Mouse (Mus musculus) spleen, embryonic (tissue): ENCODE results near the gene Pknox1.
"Not testable (repeated sequence)": the region's sequence is repeated elsewhere in the genome, so short reads cannot be mapped to it uniquely, and the experiment has no call there.

Experiments
- CTCF ChIA-PET: fragments of 350-600 bp; sonication (Branson Sonifier 250); formaldehyde crosslinking; loops from one replicate; lab custom pipeline; 2022; lab: Charles Lee

The Pknox1 gene

GRCm38 (mm10) chr17:31564015-31564857, at the start of gene Pknox1:
Gene Pknox1, plus strand, starts transcription at chr17:31564734.
- CTCF ChIA-PET: no interaction called here

DNA sequence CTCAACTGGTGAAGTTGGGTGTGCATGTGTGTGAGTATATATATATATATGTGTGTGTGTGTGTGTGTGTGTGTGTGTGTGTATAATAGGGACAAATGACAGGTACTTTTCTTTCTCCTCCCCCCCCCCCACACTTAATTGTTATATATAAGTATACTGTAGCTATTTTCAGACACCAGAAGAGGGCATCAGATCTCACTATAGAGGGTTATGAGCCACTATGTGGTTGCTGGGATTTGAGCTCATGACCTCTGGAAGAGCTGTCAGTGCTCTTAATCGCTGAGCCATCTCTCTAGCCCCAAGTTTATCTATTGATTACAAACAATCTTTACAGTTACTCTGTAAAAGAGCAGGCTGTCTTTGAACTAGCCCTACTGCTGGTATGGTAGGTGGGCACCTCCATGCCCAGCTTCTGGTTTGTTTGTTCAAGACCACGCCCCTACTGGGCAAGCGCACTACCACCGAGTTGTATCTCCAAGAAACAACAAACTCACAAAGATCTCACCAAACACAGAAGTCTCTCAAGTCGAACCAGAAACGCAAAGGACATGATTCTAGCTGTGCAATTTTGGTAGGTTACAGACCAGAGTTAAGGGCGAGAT, 45.1 kb upstream of the Pknox1 start:
- CTCF ChIA-PET: interaction anchor here (0.6 to 0.7 kb wide), 2 partner anchors 12 to 696 kb away, joined by 5 to 11 read pairs; no protein-coding TSS in a partner anchor

- CTCF ChIA-PET: interaction anchor here (0.6 kb wide), 1 partner anchor 11 kb away, joined by 11 read pairs; no protein-coding TSS in a partner anchor
Measured at GRCm38 (mm10) chr17:31519946-31520838, 44.3 kb upstream of the Pknox1 start, which contains the start of the genes Wdr4 and Ndufv3. Gene Wdr4, minus strand, starts transcription at chr17:31519980. Gene Ndufv3, plus strand, starts transcription at chr17:31520115.

- CTCF ChIA-PET: no interaction called here
Measured at GRCm38 (mm10) chr17:31520895-31521294, 43.6 kb upstream of the Pknox1 start.

DNA sequence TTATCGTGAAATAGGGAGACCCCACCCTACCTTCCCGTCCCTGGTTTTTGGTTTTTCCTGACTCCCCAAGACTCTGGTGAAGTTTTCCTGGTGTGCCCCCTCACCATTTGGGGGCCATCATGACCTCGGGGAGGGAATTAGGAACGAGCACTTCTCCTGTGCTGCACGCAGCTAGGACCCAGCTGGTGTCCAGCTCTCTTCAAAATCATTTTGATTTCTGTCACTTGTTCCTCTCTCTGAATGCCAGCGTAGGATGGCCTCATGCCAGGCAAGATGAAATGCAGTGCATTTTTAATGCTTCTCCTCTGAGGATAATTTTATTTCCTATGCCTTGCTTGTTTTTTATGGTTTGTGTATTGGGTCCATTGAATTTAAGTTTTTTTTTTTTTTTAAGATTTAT, 42.6 kb upstream of the Pknox1 start:
- CTCF ChIA-PET: interaction anchor here (0.7 kb wide), 3 partner anchors 8 to 210 kb away, joined by 3 to 6 read pairs (median 5); no protein-coding TSS in a partner anchor

DNA sequence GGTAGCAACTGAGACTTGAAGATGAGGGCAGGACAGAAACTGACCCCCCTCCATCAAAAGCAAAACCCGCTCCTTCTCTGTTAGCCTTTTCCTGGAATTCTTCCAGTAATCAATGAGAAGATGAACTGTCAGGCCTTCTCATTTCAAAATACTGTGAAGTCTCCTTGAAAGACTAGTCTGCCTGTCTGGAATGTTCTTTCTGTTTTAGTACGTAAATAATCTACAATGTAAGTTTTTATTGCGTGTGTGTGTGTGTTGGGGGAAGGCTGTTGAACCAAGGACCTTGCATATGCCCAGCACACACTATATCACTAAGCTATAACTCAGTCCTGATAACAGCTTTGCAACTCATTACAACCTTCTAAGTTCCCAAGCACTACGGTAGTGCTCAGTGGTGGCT, 39.4 kb upstream of the Pknox1 start:
- CTCF ChIA-PET: no interaction called here

DNA sequence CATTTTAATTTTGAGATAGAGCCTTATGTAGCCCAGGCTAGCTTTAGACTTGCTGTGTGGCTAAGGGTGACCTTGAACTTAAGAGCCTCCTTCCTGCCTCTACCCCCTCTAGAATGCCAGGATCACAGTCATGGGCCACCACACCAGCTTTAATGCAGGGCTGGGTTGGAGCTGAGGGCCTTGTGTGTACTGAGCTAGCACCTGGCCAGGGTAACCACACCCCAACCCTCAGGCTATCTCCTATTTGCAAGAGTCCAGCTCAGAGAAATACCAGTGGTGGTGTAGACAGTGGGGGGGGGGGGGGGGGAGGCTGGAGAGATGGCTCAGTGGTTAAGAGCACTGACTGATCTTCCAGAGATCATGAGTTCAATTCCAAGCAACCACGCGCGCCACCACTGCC, 38.7 kb upstream of the Pknox1 start:
- CTCF ChIA-PET: interaction anchor here (0.8 kb wide), 1 partner anchor 17 kb away, joined by 8 read pairs; no protein-coding TSS in a partner anchor

DNA sequence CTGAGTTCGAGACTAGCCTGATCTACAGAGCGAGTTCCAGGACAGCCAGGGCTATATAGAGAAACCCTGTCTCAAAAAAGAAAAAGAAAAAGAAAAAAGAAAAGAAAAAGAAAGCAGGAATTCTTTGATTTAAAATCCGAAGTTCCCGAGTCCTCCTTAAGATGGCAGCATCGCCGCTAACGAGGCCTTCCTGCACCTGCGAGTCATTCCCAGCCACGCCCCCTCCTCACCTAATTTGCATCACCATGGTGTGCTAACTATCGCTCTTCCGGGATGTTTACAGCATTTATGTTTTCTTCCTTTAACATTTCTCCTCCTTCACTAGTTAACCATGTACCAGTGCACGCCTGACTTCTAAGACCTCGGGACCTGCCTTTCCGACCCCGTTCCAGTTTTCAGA, 35.2 kb upstream of the Pknox1 start:
- CTCF ChIA-PET: no interaction called here

DNA sequence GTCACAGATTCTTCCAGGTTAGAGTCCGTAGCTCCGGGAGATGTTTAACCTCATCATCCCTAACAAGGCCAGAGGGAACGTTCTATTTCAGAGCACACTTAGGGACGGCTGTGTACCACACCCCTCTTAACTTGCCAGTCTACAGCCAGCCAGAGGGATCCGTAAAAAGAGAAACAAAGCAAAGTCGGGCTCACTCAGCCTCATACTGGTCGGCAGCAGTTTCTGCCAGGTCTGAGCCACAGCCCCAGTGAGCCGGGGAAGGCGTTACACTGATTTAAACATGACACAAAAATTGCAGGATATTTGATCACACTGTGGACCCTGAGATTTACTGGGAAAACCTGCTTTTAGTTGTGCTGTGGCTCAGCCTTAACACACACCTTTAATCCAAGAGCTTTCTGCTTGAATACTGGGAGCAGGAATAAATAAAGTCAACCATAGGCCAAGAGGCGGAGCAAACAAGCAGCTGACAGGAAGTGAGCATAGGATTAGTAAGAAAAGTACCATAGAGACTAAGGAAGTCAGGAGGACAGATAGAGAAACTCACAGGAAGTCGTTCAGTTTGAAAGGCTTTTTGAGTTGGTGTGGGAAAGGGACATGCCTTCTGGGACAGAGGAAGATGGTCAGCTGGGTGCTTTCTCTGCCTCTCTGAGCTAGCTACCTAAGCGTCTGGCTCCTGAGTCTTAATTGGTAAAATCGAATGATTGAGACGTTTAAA, 32.9 kb upstream of the Pknox1 start:
- CTCF ChIA-PET: interaction anchor here (0.6 to 0.7 kb wide), 2 partner anchors 12 to 581 kb away, joined by 3 to 11 read pairs; partner anchors contain the start of gene Wdr4

DNA sequence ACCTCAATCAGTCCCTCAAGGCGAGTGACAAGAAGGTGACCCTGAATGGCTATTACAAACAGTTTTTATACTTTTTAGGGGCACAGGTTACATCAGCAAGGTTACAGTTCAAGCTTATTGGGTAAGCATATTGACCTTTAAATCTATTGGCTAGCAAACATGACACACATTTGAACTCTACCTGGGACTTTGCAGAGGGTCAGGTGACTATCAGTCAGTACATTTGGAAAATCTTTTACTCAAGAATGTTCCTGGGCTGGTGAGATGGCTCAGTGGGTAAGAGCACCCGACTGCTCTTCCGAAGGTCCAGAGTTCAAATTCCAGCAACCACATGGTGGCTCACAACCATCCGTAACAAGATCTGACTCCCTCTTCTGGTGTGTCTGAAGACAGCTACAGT, 32.2 kb upstream of the Pknox1 start:
- CTCF ChIA-PET: not testable (repeated sequence)

DNA sequence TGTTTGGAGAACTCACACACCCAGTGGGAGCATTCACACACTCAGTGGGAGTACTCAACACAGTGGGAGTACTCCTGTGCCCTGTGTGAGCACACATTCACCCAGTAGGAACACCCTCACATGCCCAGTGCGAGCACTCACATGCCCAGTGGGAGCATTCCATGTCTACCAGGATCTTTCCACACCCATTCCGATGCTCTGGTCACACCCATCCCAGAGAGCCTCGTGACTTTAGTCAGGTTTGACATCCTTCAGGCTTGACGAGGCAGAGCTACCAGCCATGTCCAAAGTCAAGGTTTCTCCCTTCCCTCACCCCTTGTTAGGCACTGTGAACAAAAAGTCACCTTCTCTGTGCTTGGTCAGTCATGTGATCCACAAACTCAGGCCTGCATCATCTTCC, 29.2 kb upstream of the Pknox1 start:
- CTCF ChIA-PET: interaction anchor here (0.5 kb wide), 1 partner anchor 1897 kb away, joined by 3 read pairs; no protein-coding TSS in a partner anchor

DNA sequence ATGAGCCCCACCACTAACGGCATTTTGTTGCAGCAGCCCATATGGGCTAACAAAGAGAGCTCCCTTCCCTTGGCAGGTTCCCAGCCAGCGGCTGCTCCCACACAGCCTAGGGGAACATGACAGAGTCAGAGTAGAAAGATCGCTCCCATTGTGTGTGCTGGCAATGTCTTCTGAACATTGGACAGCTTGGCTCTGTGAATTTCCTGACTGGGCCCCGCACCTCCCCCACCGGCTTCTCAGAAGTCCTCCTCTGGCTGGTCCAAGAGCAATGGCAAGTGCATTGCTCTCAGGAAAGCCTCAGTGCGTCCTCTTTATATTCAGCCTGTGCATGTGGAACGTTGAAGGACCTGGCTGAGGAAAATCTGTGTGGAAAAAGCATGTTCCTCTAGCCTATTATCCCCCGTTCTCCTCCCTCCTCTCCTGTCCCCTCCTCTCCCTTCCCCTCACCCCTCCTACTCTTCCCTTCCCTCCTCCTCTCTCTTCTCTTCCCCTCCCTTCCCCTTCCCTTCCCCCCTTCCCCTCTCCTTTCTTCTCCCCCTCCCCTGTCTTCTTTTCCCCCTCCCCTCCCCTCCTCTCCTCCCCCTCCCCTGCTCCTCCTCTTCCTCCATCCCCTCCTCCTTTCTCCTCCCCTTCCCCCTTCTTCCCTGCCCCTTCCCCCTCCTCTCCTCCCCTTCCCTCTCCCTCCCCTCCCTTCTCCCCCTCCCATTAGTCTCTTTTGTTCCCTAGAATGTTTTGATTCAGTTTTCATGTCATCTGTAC, 28.5 kb upstream of the Pknox1 start:
- CTCF ChIA-PET: no interaction called here

DNA sequence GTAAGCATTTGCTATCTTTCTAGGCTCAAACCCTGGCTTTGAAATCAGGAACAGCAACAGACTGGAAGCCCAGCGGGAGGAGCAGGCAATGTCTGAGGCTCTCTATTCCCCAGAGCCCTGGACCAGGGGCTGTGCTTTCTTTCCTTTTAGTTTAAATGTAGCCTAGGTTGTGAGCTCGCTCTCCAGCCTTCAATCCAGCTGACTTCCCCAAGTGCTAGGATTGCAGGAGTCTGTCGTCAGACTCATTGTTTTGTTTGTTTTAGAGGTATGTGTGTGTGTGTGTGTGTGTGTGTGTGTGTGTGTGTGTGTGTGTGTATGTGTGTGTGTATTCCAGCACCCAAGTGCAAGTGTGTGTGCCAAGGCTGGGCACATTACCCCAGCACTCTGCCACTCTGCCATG, 24.4 kb upstream of the Pknox1 start:
- CTCF ChIA-PET: interaction anchor here (0.6 kb wide), 1 partner anchor 51 kb away, joined by 4 read pairs; no protein-coding TSS in a partner anchor

GRCm38 (mm10) chr17:31540809-31541459, 23.6 kb upstream of the Pknox1 start:
- CTCF ChIA-PET: interaction anchor here (0.6 kb wide), 1 partner anchor 52 kb away, joined by 4 read pairs; no protein-coding TSS in a partner anchor

- CTCF ChIA-PET: no interaction called here
Measured at GRCm38 (mm10) chr17:31541460-31541831, 23.1 kb upstream of the Pknox1 start.

DNA sequence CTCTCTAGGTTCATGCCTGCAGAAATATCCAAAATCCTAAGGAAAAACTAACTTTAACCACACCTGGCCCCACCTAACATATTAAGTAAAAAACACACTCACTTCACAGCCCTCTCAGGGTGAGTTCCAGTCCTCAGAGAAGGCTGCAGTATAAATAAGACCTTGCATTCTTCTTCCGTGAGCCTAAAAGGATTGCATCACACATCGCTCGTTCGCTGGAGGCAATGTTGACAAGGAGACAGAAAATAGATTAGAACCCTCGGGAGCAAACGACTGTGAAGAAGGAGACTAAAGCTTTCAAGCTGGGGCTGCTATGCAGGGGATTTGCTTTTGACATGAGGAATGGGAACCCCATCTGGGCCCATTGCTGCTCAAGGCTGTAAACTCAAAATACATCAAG, 21.0 kb upstream of the Pknox1 start:
- CTCF ChIA-PET: no interaction called here

DNA sequence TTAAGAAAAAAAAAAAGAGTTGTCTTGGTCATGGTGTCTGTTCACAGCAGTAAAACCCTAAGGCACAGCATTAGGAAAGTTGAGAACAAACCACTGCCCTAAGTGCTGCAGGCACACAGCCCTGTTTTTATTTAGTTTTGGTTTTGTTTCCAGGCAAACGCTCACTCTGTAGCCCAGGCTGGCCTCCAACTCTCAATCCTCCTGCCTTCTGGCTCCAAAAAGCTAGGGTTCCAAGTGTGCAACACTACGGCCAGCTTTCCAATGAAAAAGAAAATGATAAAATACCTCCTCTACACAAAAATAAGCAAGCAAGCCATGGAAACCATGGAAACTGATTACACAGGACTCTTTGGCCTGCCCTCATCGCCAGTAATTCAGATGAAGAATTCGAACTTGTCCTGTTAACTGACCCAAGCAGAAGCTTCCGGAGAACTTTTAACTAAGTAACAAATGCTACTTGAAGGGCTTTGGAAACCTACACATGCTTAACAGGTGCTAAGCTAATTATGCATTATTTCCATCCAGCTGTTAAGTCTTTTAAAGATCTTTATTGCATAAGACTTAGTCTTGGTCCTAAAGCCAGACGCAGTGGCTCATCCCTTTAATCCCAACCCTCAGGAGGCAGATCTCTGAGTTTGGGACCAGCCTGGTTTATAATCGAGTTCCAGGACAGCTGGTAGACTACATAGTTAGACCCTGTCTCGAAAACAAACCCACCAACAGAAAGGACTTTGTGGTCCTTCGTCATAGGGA, 17.9 kb upstream of the Pknox1 start:
- CTCF ChIA-PET: no interaction called here

DNA sequence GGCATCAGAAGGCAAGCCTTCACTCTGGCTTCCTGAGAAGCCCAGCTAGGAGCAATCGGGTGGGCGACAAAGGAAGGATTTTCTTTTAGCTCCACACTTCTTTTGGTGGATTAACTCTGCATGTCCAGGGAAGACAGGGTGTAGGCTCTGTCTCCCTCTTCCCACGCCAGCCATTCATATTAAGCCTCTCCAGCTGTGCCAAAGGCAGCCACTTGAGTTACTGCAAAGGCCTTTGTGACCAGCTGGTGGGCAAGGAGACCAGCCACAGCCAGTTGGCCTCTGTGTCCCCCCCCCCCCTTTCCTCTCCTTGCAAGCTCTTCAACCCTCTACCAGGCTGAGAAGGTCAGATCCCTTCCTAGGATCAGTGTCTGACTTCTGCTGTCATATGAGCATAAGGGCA, 16.6 kb upstream of the Pknox1 start:
- CTCF ChIA-PET: no interaction called here

DNA sequence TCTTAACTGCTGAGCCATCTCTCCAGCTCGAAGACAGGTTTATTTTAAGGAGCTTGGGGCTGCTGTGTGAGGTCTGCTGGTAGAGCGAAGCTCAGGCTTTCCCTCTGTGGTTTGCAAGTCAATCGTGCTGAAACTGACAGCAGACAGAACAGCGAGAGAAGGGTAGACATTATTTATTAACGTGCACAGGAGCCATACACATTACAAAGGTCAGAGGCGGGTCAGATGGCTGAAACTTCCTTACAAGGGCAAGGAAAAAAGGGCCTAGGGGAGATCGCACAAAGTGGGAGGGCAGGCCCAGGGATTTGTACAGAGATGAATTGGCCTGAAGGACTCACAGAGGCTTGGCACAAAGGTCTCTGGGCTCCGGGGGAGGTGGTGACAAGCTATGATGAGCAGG, 15.1 kb upstream of the Pknox1 start:
- CTCF ChIA-PET: no interaction called here
